Mouse (Mus musculus): ENCODE data around the gene Atp5f1.

- TF ChIP-seq POLR2A (IDR thresholded peaks at IDR 0.05; ENCODE audit: extremely low read depth, insufficient read depth, low read length) (no peak), CTCF (IDR thresholded peaks at IDR 0.05; ENCODE audit: extremely low read depth, insufficient read depth, low read length) (no peak)
Measured at GRCm38 (mm10) chr3:105936111-105936510, 23.8 kb downstream of the Atp5f1 start.

All from cortical plate, adult 2 months (tissue).